Mouse (Mus musculus): Measurements from ENCODE around the gene Ms4a4a.

Gene Ms4a4a

GRCm38 (mm10) chr19:11435058-11435834 lies 59.9 kb downstream of the Ms4a4a start:
- DNase-seq, result no peak
